Mouse (Mus musculus) E14TG2a.4 (cell line): ENCODE results near the gene Ppp1r18.

ENCODE experiments used
- H3K27me3 ChIP-seq: 2 replicates; pipeline ENCODE4 v1.6.1; 2014; ENCODE audit warnings: low read length, control low read depth; ENCODE audit not compliant: insufficient read depth
- H3K36me3 ChIP-seq: 2 replicates; pipeline ENCODE4 v1.6.1; 2014; ENCODE audit warnings: low read length, control low read depth; ENCODE audit not compliant: insufficient read depth
- H3K4me1 ChIP-seq: replicated peaks from 2 replicates; pipeline ENCODE4 v1.6.1; 2014; ENCODE audit warnings: low read depth, low read length, control low read depth
- H3K4me3 ChIP-seq: replicated peaks from 2 replicates; pipeline ENCODE4 v1.5.1; 2014; ENCODE audit warnings: mild to moderate bottlenecking, low read length
- H3K9me3 ChIP-seq: 2 replicates; pipeline ENCODE4 v1.6.1; 2014; ENCODE audit warnings: low read length, control low read depth
- CTCF ChIP-seq: conservative IDR thresholded peaks from 2 replicates; pipeline ENCODE4 v1.5.1; 2014; ENCODE audit warnings: low read length
- NANOG ChIP-seq: IDR thresholded peaks from 2 replicates; pipeline ENCODE4 v1.6.1; 2014; ENCODE audit warnings: borderline replicate concordance, low read length, mixed read lengths
- POU5F1 ChIP-seq: IDR thresholded peaks from 2 replicates; pipeline ENCODE4 v1.6.1; 2014; ENCODE audit warnings: low read length, borderline replicate concordance

Gene Ppp1r18

GRCm38 (mm10) chr17:35865481-35866280 lies at the start of gene Ppp1r18:
TSS of gene Ppp1r18 (plus strand) at chr17:35865593.
- H3K9me3 ChIP-seq, result no peaks in the 10 kb centered on the region
- peaks cover 80% of the 10 kb centered on the region for H3K4me1 ChIP-seq
- peak within 1 kb of the TSS; percentile 88 for H3K4me3 ChIP-seq
- TF ChIP-seq POU5F1, result no peak
- no peak for TF ChIP-seq NANOG
- TF ChIP-seq CTCF, result no peak
- peaks cover 11% of the 10 kb centered on the region for H3K27me3 ChIP-seq
- peaks cover 29% of the 10 kb centered on the region for H3K36me3 ChIP-seq

- Histone ChIP-seq H3K27me3 (peaks cover 13% of the 10 kb centered on the region), H3K4me1 (peaks cover 63% of the 10 kb centered on the region), H3K9me3 (no peaks in the 10 kb centered on the region), H3K4me3 (no peak overlapping the region), H3K36me3 (no peaks in the 10 kb centered on the region)
- TF ChIP-seq NANOG, result no peak
- no peak for TF ChIP-seq CTCF
- TF ChIP-seq POU5F1, result no peak
These were observed 49.6 kb upstream of the Ppp1r18 start for GRCm38 (mm10) chr17:35815836-35816235.

- Histone ChIP-seq H3K27me3 (peaks cover 14% of the 10 kb centered on the region), H3K36me3 (no peaks in the 10 kb centered on the region), H3K4me3 (no peak overlapping the region), H3K4me1 (peaks cover 61% of the 10 kb centered on the region), H3K9me3 (no peaks in the 10 kb centered on the region)
- TF ChIP-seq POU5F1 (no peak), NANOG (no peak), CTCF (no peak)
These were observed 48.7 kb upstream of the Ppp1r18 start for GRCm38 (mm10) chr17:35816686-35817085.

- peaks cover 62% of the 10 kb centered on the region for H3K4me1 ChIP-seq
- no peaks in the 10 kb centered on the region for H3K36me3 ChIP-seq
- no peak overlapping the region; the same call in 1 of the 2 replicates for H3K4me3 ChIP-seq
- peaks cover 20% of the 10 kb centered on the region for H3K27me3 ChIP-seq
- TF ChIP-seq CTCF (no peak), POU5F1 (no peak), NANOG (no peak)
- no peaks in the 10 kb centered on the region for H3K9me3 ChIP-seq
These were observed 48.2 kb upstream of the Ppp1r18 start for GRCm38 (mm10) chr17:35817226-35817625.

GRCm38 (mm10) chr17:35820111-35820510 lies 45.3 kb upstream of the Ppp1r18 start:
- Histone ChIP-seq H3K4me3 (no peak overlapping the region), H3K4me1 (peaks cover 56% of the 10 kb centered on the region), H3K9me3 (no peaks in the 10 kb centered on the region), H3K36me3 (peaks cover 8% of the 10 kb centered on the region), H3K27me3 (peaks cover 15% of the 10 kb centered on the region)
- TF ChIP-seq POU5F1, result no peak
- TF ChIP-seq NANOG, result no peak
- TF ChIP-seq CTCF, result no peak

- Histone ChIP-seq H3K9me3 (no peaks in the 10 kb centered on the region), H3K4me1 (peaks cover 48% of the 10 kb centered on the region), H3K4me3 (peak within 1 kb of the TSS; percentile 88), H3K36me3 (peaks cover 24% of the 10 kb centered on the region), H3K27me3 (peaks cover 15% of the 10 kb centered on the region)
- no peak for TF ChIP-seq NANOG
- TF ChIP-seq POU5F1, result no peak
- no peak for TF ChIP-seq CTCF
These were observed 43.7 kb upstream of the Ppp1r18 start, which contains the start of gene Ier3 for GRCm38 (mm10) chr17:35821439-35822430. TSS of gene Ier3 (plus strand) at chr17:35821684.

- peaks cover 41% of the 10 kb centered on the region for H3K4me1 ChIP-seq
- H3K36me3 ChIP-seq, result peaks cover 32% of the 10 kb centered on the region
- no peaks in the 10 kb centered on the region for H3K9me3 ChIP-seq
- H3K4me3 ChIP-seq, result peak overlapping the region; percentile 88
- peaks cover 15% of the 10 kb centered on the region for H3K27me3 ChIP-seq
- TF ChIP-seq POU5F1 (no peak), NANOG (no peak), CTCF (no peak)
These were observed 42.8 kb upstream of the Ppp1r18 start for GRCm38 (mm10) chr17:35822564-35822963.

- Histone ChIP-seq H3K4me1 (peaks cover 37% of the 10 kb centered on the region), H3K9me3 (no peaks in the 10 kb centered on the region), H3K4me3 (peak within 1 kb of the TSS; percentile 88), H3K27me3 (peaks cover 15% of the 10 kb centered on the region), H3K36me3 (peaks cover 35% of the 10 kb centered on the region)
- no peak for TF ChIP-seq NANOG
These were observed 42.1 kb upstream of the Ppp1r18 start, which contains the start of gene Flot1 for GRCm38 (mm10) chr17:35822964-35823937. TSS of gene Flot1 (plus strand) at chr17:35823230.
